Mouse (Mus musculus) urinary bladder, postnatal 0 days (tissue): ENCODE measurements around the gene Vmn1r222. TPM values are rescaled to one million over a fixed set of nuclear protein-coding genes. Genes with fewer than 3 reads are reported as not detected.

Experiments
- polyA plus RNA-seq: library from polyadenylated mRNA; unstranded; fragments of >200 nt; fragmentation: Nextera tagmentation; extraction: Ambion mirVana; gene quantifications from 2 replicates; pipeline ENCODE4 v1.2.1, GENCODE M21; 2015

Gene Vmn1r222
- not detected in 2 replicates for polyA plus RNA-seq

DNA sequence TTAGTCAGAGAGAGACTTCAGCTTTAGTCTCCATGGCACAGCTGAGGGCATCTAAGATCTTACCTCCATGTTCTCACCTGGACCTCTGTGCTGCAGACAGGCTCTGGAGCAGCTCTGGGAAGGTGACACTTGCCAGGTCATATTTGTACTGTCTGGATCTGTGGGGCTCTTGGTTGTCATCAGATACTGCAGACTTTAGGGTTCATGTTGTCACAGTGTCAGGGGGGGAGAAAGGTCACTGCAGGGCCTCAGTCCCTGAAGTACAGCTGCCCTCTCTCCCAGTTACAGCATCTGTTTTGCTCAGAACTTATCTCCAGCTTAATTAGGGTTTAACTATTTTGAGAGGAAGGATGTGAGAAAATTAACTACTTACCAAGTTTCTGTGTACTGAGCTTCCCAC is at the start of gene Vmn1r222:
Vmn1r222 (minus strand) TSS at position 101 of the 400 bp plus-strand sequence.

DNA sequence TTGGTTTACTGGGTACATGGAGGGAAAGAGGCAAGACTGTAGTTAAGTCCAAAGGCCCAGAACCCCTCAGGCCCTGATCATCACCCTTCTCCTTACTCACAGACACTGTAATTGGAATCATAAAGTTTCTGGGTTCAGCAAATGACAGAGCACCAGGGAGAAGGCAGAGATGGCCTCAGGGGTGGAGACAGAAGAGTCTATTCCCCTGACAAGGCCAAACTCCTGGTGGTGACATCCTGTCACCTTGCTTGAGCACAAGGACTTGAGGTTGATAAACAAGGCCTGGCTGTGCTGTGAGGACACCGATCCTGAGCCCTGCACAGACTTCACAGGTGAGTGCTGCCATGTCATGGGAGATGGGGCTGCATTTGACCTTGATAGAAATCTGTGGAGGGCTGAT is 11.1 kb upstream of the Vmn1r222 start, which contains the start of gene Vmn1r223:
Vmn1r223 (plus strand) TSS at position 301 of the 400 bp plus-strand sequence.

DNA sequence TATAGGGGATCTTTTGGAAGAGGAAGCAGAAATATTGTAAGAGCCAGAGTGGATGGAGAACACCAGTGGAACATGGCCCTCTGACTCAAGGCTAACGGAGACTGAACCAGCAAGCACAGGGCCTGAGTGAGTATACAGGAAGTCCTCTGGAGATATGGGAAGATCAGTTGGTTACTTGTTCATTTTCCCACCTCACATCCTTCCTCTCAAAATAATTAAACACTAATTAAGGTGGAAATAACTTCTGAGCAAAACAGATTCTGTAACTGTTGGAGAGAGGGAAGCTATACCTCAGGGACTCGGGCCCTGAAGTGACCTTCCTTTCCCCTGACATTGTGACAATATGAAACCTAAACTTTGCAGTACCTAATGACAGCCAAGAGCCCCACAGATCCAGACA is 21.9 kb downstream of the Vmn1r222 start, which contains the start of gene Vmn1r221:
Vmn1r221 (plus strand) TSS at position 301 of the 400 bp plus-strand sequence.

DNA sequence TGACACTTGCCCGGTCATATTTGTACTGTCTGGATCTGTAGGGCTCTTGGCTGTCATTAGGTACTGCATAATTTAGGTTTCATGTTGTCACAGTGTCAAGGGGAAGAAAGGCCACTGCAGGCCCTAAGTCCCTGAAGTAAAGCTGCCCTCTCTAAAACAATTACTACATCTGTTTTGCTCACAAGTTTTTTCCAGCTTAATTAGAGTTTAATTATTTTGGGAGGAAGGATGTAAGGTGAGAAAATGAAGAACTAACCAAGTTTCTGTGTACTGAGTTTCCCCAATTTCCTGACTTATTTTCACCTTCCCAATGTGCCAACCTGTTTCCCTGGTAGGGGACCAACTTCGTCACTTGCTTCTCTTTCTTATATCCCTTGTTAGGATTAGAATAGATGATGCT is 47.9 kb downstream of the Vmn1r222 start, which contains the start of gene Vmn1r220:
Vmn1r220 (minus strand) TSS at position 101 of the 400 bp plus-strand sequence.

Other genes starting within 250 kb of the Vmn1r222 start
- not detected in 2 replicates for gene Vmn1r213, start 228.3 kb downstream of the Vmn1r222 start, polyA plus RNA-seq
- gene Vmn1r214, start 205.5 kb downstream of the Vmn1r222 start, polyA plus RNA-seq, result not detected in 2 replicates
- gene Vmn1r215, start 167.9 kb downstream of the Vmn1r222 start, polyA plus RNA-seq, result not detected in 2 replicates
- gene Vmn1r217, start 117.7 kb downstream of the Vmn1r222 start, polyA plus RNA-seq, result not detected in 2 replicates
- gene Vmn1r218, start 102.8 kb downstream of the Vmn1r222 start, polyA plus RNA-seq, result not detected in 2 replicates
- 0.02 TPM in 1 of 2 replicates, not detected in the other for gene Vmn1r219, start 76.6 kb downstream of the Vmn1r222 start, polyA plus RNA-seq
- gene Vmn1r220, start 48.0 kb downstream of the Vmn1r222 start, polyA plus RNA-seq, result not detected in 2 replicates
- not detected in 2 replicates for gene Vmn1r221, start 21.8 kb downstream of the Vmn1r222 start, polyA plus RNA-seq
- not detected in 2 replicates for gene Vmn1r223, start 11.2 kb upstream of the Vmn1r222 start, polyA plus RNA-seq
- gene Zfp322a, start 133.3 kb upstream of the Vmn1r222 start, polyA plus RNA-seq, result 19.6 and 25.9 TPM in 2 replicates
- gene Abt1, start 187.9 kb upstream of the Vmn1r222 start, polyA plus RNA-seq, result 7.0 and 8.6 TPM in 2 replicates
- not detected in 2 replicates for gene Btn1a1, start 230.0 kb upstream of the Vmn1r222 start, polyA plus RNA-seq